Mouse (Mus musculus) gastrocnemius, postnatal 4 days (tissue): Measurements from ENCODE around the gene Arid1b. TPM values are rescaled to one million over a fixed set of nuclear protein-coding genes. Genes with fewer than 3 reads are reported as not detected.

Source experiments
- DNase-seq, 2 experiments: peaks; one replicate each; pipeline ENCODE4 v3.0.0; 2021 to 2022; ENCODE audit warnings: low spot score in 2 of 2, mixed read lengths in 2 of 2
- total RNA-seq, 2 experiments: library from RNA; stranded (reverse); gene quantifications; 2 replicates each; pipeline ENCODE4 v1.2.3; 2021

Gene Arid1b
- total RNA-seq, 2 experiments from 2014 or later, result 52.9 to 53.0 TPM

- DNase-seq, result no peak
These were observed 149.8 kb downstream of the Arid1b start for GRCm38 (mm10) chr17:5143735-5144439.

- no peak for DNase-seq
These were observed 156.5 kb downstream of the Arid1b start for GRCm38 (mm10) chr17:5150660-5151063.

- no peak for DNase-seq
These were observed 157.7 kb downstream of the Arid1b start for GRCm38 (mm10) chr17:5151852-5152251.

GRCm38 (mm10) chr17:5153461-5153860 is 159.3 kb downstream of the Arid1b start:
- DNase-seq, result no peak

GRCm38 (mm10) chr17:5154322-5154721 is 160.2 kb downstream of the Arid1b start:
- no peak for DNase-seq

GRCm38 (mm10) chr17:5157609-5158008 is 163.5 kb downstream of the Arid1b start:
- DNase-seq, result no peak

- DNase-seq, result no peak
These were observed 168.4 kb downstream of the Arid1b start for GRCm38 (mm10) chr17:5162525-5162924.

GRCm38 (mm10) chr17:5163251-5163826 is 169.2 kb downstream of the Arid1b start:
- no peak for DNase-seq

GRCm38 (mm10) chr17:5164794-5165193 is 170.7 kb downstream of the Arid1b start:
- no peak for DNase-seq

- DNase-seq, result no peak
These were observed 171.2 kb downstream of the Arid1b start for GRCm38 (mm10) chr17:5165201-5165825.

- DNase-seq, result no peak
These were observed 172.0 kb downstream of the Arid1b start for GRCm38 (mm10) chr17:5166175-5166574.

- DNase-seq, result no peak
These were observed 173.9 kb downstream of the Arid1b start for GRCm38 (mm10) chr17:5168046-5168445.

- no peak for DNase-seq
These were observed 174.5 kb downstream of the Arid1b start for GRCm38 (mm10) chr17:5168640-5169039.

GRCm38 (mm10) chr17:5170321-5170720 is 176.2 kb downstream of the Arid1b start:
- no peak for DNase-seq

- DNase-seq, result no peak
These were observed 177.3 kb downstream of the Arid1b start for GRCm38 (mm10) chr17:5171467-5171866.

- no peak for DNase-seq
These were observed 180.4 kb downstream of the Arid1b start for GRCm38 (mm10) chr17:5174426-5175020.

- DNase-seq, result no peak
These were observed 181.4 kb downstream of the Arid1b start for GRCm38 (mm10) chr17:5175535-5175934.

- no peak for DNase-seq
These were observed 182.2 kb downstream of the Arid1b start for GRCm38 (mm10) chr17:5176315-5176714.

- no peak for DNase-seq
These were observed 184.4 kb downstream of the Arid1b start for GRCm38 (mm10) chr17:5178534-5178933.

GRCm38 (mm10) chr17:5179004-5179403 is 184.9 kb downstream of the Arid1b start:
- DNase-seq, result no peak

GRCm38 (mm10) chr17:5179412-5179811 is 185.3 kb downstream of the Arid1b start:
- no peak for DNase-seq

- no peak for DNase-seq
These were observed 185.9 kb downstream of the Arid1b start for GRCm38 (mm10) chr17:5179925-5180525.
